ENCODE assay signal across 14 mouse cellular contexts in genomic region chr1:131761079-131761831, GRCm38 (mm10). TPM values are rescaled to one million over a fixed set of nuclear protein-coding genes. Genes with fewer than 3 reads are reported as not detected.
A peak's percentile ranks its signal among the peaks of the same experiment; 100 is the strongest.
DNase-seq lines count a peak whose midpoint lies in the region; ATAC-seq and TF ChIP-seq lines count a peak whose summit lies in the region.
"Had no signal": no experiment of that assay in that cellular context is flagged by ENCODE, and none has a peak within 500 bp of the region (broad histone marks: within the 10 kb centered on the region; RNA-seq: fewer than 3 reads in every experiment).

No protein-coding gene starts in this region.

- no peaks in the 10 kb centered on the region for H3K9me3 ChIP-seq in kidney, embryonic 15.5 days (replicated peaks)
- no peaks in the 10 kb centered on the region for H3K9me3 ChIP-seq in CH12.LX (replicated peaks; ENCODE audit: low read length)
- no peaks in the 10 kb centered on the region for H3K9me3 ChIP-seq in kidney, embryonic 14.5 days (ENCODE audit: control insufficient read depth, low read length)
- H3K9me3 ChIP-seq: forebrain, embryonic 12.5 days; limb, embryonic 12.5 days had no signal

- TF ChIP-seq RAD21 in CH12.LX (IDR thresholded peaks at IDR 0.05; ENCODE audit: low read depth, low read length), result no peak

- no peak for TF ChIP-seq EP300 in CH12.LX (IDR thresholded peaks at IDR 0.05; ENCODE audit: low read length)

- TF ChIP-seq CTCF in CH12.LX (conservative IDR thresholded peaks at IDR 0.05 in 1 of 2, IDR thresholded peaks at IDR 0.05 in 1 of 2; ENCODE audit: low read depth in 2 of 2, low read length in 2 of 2), result no peak
- TF ChIP-seq CTCF in thymus, adult 2 months (IDR thresholded peaks at IDR 0.05; ENCODE audit: borderline replicate concordance, control insufficient read depth, extremely low read depth, insufficient read depth, low read length, poor library complexity), result no peak

- no peak overlapping the region for H3K9ac ChIP-seq in kidney, embryonic 15.5 days
- H3K9ac ChIP-seq in CH12.LX (ENCODE audit: insufficient read depth, low read depth), result no peak overlapping the region
- H3K9ac ChIP-seq in kidney, embryonic 14.5 days (ENCODE audit: low read depth, low read length), result no peak overlapping the region
- H3K9ac ChIP-seq: forebrain, embryonic 12.5 days; limb, embryonic 12.5 days had no signal

- H3K4me1 ChIP-seq in kidney, embryonic 15.5 days, result 0 out of 2 replicates have a peak, but pooled peaks cover 2% of the 10 kb centered on the region
- H3K4me1 ChIP-seq in CH12.LX (ENCODE audit: control insufficient read depth in 1 of 2, insufficient read depth in 2 of 2), result peaks cover 13 to 46% of the 10 kb centered on the region in 2 experiments
- H3K4me1 ChIP-seq in thymus, adult 2 months (replicated peaks; ENCODE audit: control insufficient read depth, insufficient read depth, low read length), result no peaks in the 10 kb centered on the region
- no peaks in the 10 kb centered on the region for H3K4me1 ChIP-seq in kidney, embryonic 14.5 days (ENCODE audit: control insufficient read depth, insufficient read depth, low read length)
- H3K4me1 ChIP-seq: limb, embryonic 12.5 days had no signal

- no peak overlapping the region for H3K4me2 ChIP-seq in kidney, embryonic 15.5 days
- no peak overlapping the region for H3K4me2 ChIP-seq in CH12.LX (ENCODE audit: insufficient read depth, low read depth, poor library complexity, severe bottlenecking)
- H3K4me2 ChIP-seq in kidney, embryonic 14.5 days (replicated peaks; ENCODE audit: low read depth, low read length), result no peak overlapping the region
- H3K4me2 ChIP-seq: forebrain, embryonic 12.5 days; limb, embryonic 12.5 days; midbrain, embryonic 11.5 days had no signal

- TF ChIP-seq POLR2A in CH12.LX (IDR thresholded peaks at IDR 0.05; ENCODE audit: low read depth, low read length), result no peak
- TF ChIP-seq POLR2A in thymus, adult 2 months (IDR thresholded peaks at IDR 0.05; ENCODE audit: control insufficient read depth, extremely low read depth, insufficient read depth, low read length, poor library complexity), result no peak

- dilution Hi-C loops in CH12.LX (cut with MboI; ENCODE audit: extremely low pct_ligation_motif_present, extremely low pct_unique_long_range_greater_than_20kb, low sequenced_read_pairs), result no loop called here

- WGBS in kidney, embryonic 15.5 days, result 82% methylated on average over 13 of the region's 13 CpGs
- 69% methylated on average over 13 of the region's 13 CpGs for WGBS in thymus, adult 2 months
- WGBS in kidney, embryonic 14.5 days, result 81% methylated on average over 13 of the region's 13 CpGs

- peak; percentile 1 for DNase-seq in kidney, postnatal 10 days
- DNase-seq in CH12.LX (ENCODE audit: extremely low read depth), result no peak
- DNase-seq in thymus, adult 2 months, result no peak
- DNase-seq: cerebellum, adult 11-12 months; gastrocnemius, postnatal 36 days had no signal

- in situ Hi-C loops in CH12.LX (cut with MboI; ENCODE audit: low pct_ligation_motif_present, low pct_unique_long_range_greater_than_20kb, low sequenced_read_pairs), result loop anchor here (10.0 kb wide), 1 partner anchor 146 kb away; no protein-coding TSS in a partner anchor

- no peaks in the 10 kb centered on the region for H3K36me3 ChIP-seq in kidney, embryonic 15.5 days
- no peaks in the 10 kb centered on the region for H3K36me3 ChIP-seq in CH12.LX (replicated peaks in 1 of 2; ENCODE audit: control insufficient read depth in 1 of 2, insufficient read depth in 1 of 2, low read length in 1 of 2)
- H3K36me3 ChIP-seq in thymus, adult 2 months (ENCODE audit: control insufficient read depth, insufficient read depth, low read length), result no peaks in the 10 kb centered on the region
- H3K36me3 ChIP-seq in kidney, embryonic 14.5 days (ENCODE audit: control insufficient read depth, insufficient read depth, low read length), result no peaks in the 10 kb centered on the region
- H3K36me3 ChIP-seq: forebrain, embryonic 12.5 days; limb, embryonic 12.5 days had no signal

- H3K27me3 ChIP-seq in kidney, embryonic 15.5 days, result 0 out of 2 replicates have a peak, but pooled peaks cover 3% of the 10 kb centered on the region
- no peaks in the 10 kb centered on the region for H3K27me3 ChIP-seq in CH12.LX (replicated peaks)
- no peaks in the 10 kb centered on the region for H3K27me3 ChIP-seq in thymus, adult 2 months (ENCODE audit: control insufficient read depth, insufficient read depth, low read length)
- no peaks in the 10 kb centered on the region for H3K27me3 ChIP-seq in kidney, embryonic 14.5 days (ENCODE audit: control insufficient read depth, insufficient read depth, low read length)
- H3K27me3 ChIP-seq: forebrain, embryonic 12.5 days had no signal

- H3K4me3 ChIP-seq in kidney, embryonic 15.5 days (replicated peaks), result no peak overlapping the region
- no peak overlapping the region for H3K4me3 ChIP-seq in CH12.LX (replicated peaks in 1 of 3; ENCODE audit: low read depth in 2 of 3, low read length in 2 of 3, poor library complexity in 1 of 3)
- no peak overlapping the region for H3K4me3 ChIP-seq in thymus, adult 2 months (ENCODE audit: control insufficient read depth, insufficient read depth, low read length)
- H3K4me3 ChIP-seq in kidney, embryonic 14.5 days (ENCODE audit: low read length), result no peak overlapping the region
- H3K4me3 ChIP-seq: forebrain, embryonic 12.5 days; limb, embryonic 12.5 days had no signal

- no peak overlapping the region for H3K27ac ChIP-seq in kidney, embryonic 15.5 days
- no peak overlapping the region for H3K27ac ChIP-seq in CH12.LX (ENCODE audit: insufficient read depth, low read depth)
- H3K27ac ChIP-seq in thymus, adult 2 months (ENCODE audit: control insufficient read depth, insufficient read depth, low read length), result no peak overlapping the region
- no peak overlapping the region for H3K27ac ChIP-seq in kidney, embryonic 14.5 days (ENCODE audit: low read depth, low read length)
- H3K27ac ChIP-seq: forebrain, embryonic 12.5 days; limb, embryonic 12.5 days had no signal

- H3K79me2 ChIP-seq in CH12.LX (replicated peaks; ENCODE audit: control insufficient read depth, extremely low read depth, insufficient read depth, poor library complexity, severe bottlenecking), result no peaks in the 10 kb centered on the region

- ATAC-seq in kidney, embryonic 15.5 days (replicated peaks; ENCODE audit: low FRiP score), result no peak
- ATAC-seq in granulocyte monocyte progenitor cell, adult 5-6 weeks (replicated peaks; ENCODE audit: poor library complexity, severe bottlenecking), result peak; percentile 69
- ATAC-seq in megakaryocyte, adult 5-6 weeks (ENCODE audit: poor library complexity, severe bottlenecking), result peak; percentile 71
- ATAC-seq in kidney, embryonic 14.5 days (ENCODE audit: low FRiP score, low TSS enrichment), result no peak
- ATAC-seq: intestine, embryonic 16.5 days had no signal

TF ChIP-seq in CH12.LX, 34 proteins besides CTCF, POLR2A, EP300 and RAD21:
- no peak for TF ChIP-seq NELFE (IDR thresholded peaks at IDR 0.05; ENCODE audit: low read depth, low read length)
- 0 out of 2 replicates have a peak, but pooled peaks have one; percentile 12 for TF ChIP-seq MEF2A (IDR thresholded peaks at IDR 0.05; ENCODE audit: borderline replicate concordance, low read depth, low read length)
- no peak for TF ChIP-seq SMC3 (IDR thresholded peaks at IDR 0.05; ENCODE audit: low read depth, low read length)

RNA-seq across cellular contexts. Expression of gene Slc26a9, which starts 17.4 kb away (rescaled TPM):
- 0.13 and 0.35 TPM in 2 replicates for polyA plus RNA-seq in kidney, embryonic 15.5 days (2015; fragmentation: Nextera tagmentation; extraction: Ambion mirVana)
- not detected in 2 replicates for total RNA-seq in CH12.LX (2012; rRNA removed)
- total RNA-seq in CH12.LX (2014; rRNA removed), result not detected in 2 replicates
- 0.29 and 0.31 TPM in 2 replicates for polyA plus RNA-seq in CH12.LX (2012; ENCODE audit: insufficient read length, low read depth)
- total RNA-seq in granulocyte monocyte progenitor cell, adult 5-6 weeks (2014; fragmentation: Nextera tagmentation), result not detected in 2 replicates
- 0.04 TPM in 1 of 2 replicates, not detected in the other for total RNA-seq in granulocyte monocyte progenitor cell, adult 5-6 weeks (2017)
- not detected in 2 replicates for total RNA-seq in megakaryocyte, adult 5-6 weeks (2015)
- not detected in 2 replicates for total RNA-seq in megakaryocyte, adult 5-6 weeks (2017)
- polyA plus RNA-seq in thymus, adult 2 months (2012; rRNA removed), result 0.99 and 1.1 TPM in 2 replicates
- polyA plus RNA-seq in kidney, embryonic 14.5 days (2014; fragmentation: Nextera tagmentation; extraction: Ambion mirVana), result 0.33 and 0.62 TPM in 2 replicates
- total RNA-seq: gastrocnemius, postnatal 36 days; hematopoietic stem cell, adult 5-6 weeks had no signal
- polyA plus RNA-seq: forebrain, embryonic 12.5 days; limb, embryonic 12.5 days; midbrain, embryonic 11.5 days had no signal

RNA-seq across cellular contexts. Expression of gene Pm20d1, which starts 35.9 kb away (rescaled TPM):
- polyA plus RNA-seq in kidney, embryonic 15.5 days (2015; fragmentation: Nextera tagmentation; extraction: Ambion mirVana), result 2.1 and 2.3 TPM in 2 replicates
- total RNA-seq in CH12.LX (2012; rRNA removed) (0.17 and 0.29 TPM in 2 replicates), CH12.LX (2014; rRNA removed) (0.09 and 0.21 TPM in 2 replicates)
- polyA plus RNA-seq in CH12.LX (2012; ENCODE audit: insufficient read length, low read depth), result 0.19 and 0.53 TPM in 2 replicates
- total RNA-seq in granulocyte monocyte progenitor cell, adult 5-6 weeks (2014; fragmentation: Nextera tagmentation), result 0.13 and 0.77 TPM in 2 replicates
- 0.05 and 0.13 TPM in 2 replicates for total RNA-seq in granulocyte monocyte progenitor cell, adult 5-6 weeks (2017)
- 0.07 TPM in 1 of 2 replicates, not detected in the other for total RNA-seq in megakaryocyte, adult 5-6 weeks (2015)
- not detected in 2 replicates for total RNA-seq in megakaryocyte, adult 5-6 weeks (2017)
- polyA plus RNA-seq in thymus, adult 2 months (2012; rRNA removed), result 1.3 TPM in 2 replicates
- 1.1 and 2.1 TPM in 2 replicates for polyA plus RNA-seq in kidney, embryonic 14.5 days (2014; fragmentation: Nextera tagmentation; extraction: Ambion mirVana)
- total RNA-seq: hematopoietic stem cell, adult 5-6 weeks had no signal

Comparison
In these comparisons a context has a peak if more than half of its experiments do, and no peak if none do; other contexts are left out.
1. ATAC-seq: peak in granulocyte monocyte progenitor cell, adult 5-6 weeks (single experiment) and megakaryocyte, adult 5-6 weeks (single experiment); none in kidney, embryonic 15.5 days (single experiment) and kidney, embryonic 14.5 days (single experiment).